Comparison of ENCODE assay signal across 8 mouse cellular contexts in the genomic region with DNA sequence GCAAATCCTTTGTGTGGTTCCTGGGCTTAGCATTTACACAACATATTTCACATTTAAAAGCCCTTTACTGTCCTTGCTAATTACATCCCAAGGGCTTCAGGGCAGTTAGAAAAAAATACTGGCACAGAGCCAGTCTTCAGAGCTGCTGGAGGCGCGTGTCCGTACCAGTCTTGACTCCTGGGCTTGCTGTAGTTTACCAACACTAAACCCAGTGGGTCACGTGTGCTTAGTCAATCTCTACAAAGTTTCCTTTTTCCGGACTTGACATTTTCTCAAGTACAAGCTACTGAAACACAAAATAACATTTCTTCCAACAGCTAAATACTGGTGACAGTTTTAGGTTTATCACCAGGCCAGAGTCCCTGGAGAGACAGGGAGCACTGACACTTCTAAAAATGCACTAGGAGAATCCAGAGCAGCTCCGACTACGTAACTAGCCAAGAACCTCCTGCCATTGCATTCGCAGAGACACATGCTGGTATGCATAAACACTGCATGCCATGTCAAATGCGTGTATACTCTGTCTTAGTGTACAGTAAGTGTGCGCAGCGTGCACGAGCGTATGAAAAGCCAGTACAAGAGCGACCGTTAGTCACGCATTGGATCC. TPM values are rescaled to one million over a fixed set of nuclear protein-coding genes. Genes with fewer than 3 reads are reported as not detected.
DNase-seq lines count a peak whose midpoint lies in the region; ATAC-seq lines count a peak whose summit lies in the region.

No protein-coding gene starts in this region.

- no peak overlapping the region for H3K4me3 ChIP-seq in hindbrain, embryonic 14.5 days (replicated peaks; ENCODE audit: low read length)

- H3K4me2 ChIP-seq in hindbrain, embryonic 14.5 days (replicated peaks): no peak overlapping the region

- no peak overlapping the region for H3K9ac ChIP-seq in hindbrain, embryonic 14.5 days

- H3K27me3 ChIP-seq in hindbrain, embryonic 14.5 days (ENCODE audit: control insufficient read depth, insufficient read depth, low read length): no peaks in the 10 kb centered on the region

- H3K4me1 ChIP-seq in hindbrain, embryonic 14.5 days (replicated peaks; ENCODE audit: control insufficient read depth, insufficient read depth, low read length): no peaks in the 10 kb centered on the region

- 65% methylated on average over 16 of the region's 16 CpGs for WGBS in hindbrain, embryonic 14.5 days

- H3K36me3 ChIP-seq in hindbrain, embryonic 14.5 days (replicated peaks; ENCODE audit: control insufficient read depth, insufficient read depth): no peaks in the 10 kb centered on the region

- H3K27ac ChIP-seq in hindbrain, embryonic 14.5 days: no peak overlapping the region

- H3K9me3 ChIP-seq in hindbrain, embryonic 14.5 days (ENCODE audit: control insufficient read depth, low read length): no peaks in the 10 kb centered on the region

- peak; percentile 34 to 58 for DNase-seq in adrenal gland, postnatal 36 days
- no peak for DNase-seq in adrenal gland, postnatal 25 days
- DNase-seq in fat pad, adult 2 months (ENCODE audit: extremely low read depth, low read depth, low spot score): peak; percentile 45
- DNase-seq in hindbrain, embryonic 14.5 days (ENCODE audit: low spot score): peak; percentile 70
- DNase-seq in lung, postnatal 14 days: peak; percentile 49
- DNase-seq in layer of hippocampus, postnatal 10 days (ENCODE audit: low spot score in 2 of 2): no peak
- no peak for DNase-seq in layer of hippocampus, postnatal 36 days
- DNase-seq in urinary bladder, adult 18-20 months (ENCODE audit: low spot score in 2 of 2): no peak

- ATAC-seq in hindbrain, embryonic 14.5 days (ENCODE audit: low FRiP score): peak; percentile 51; the same call in 1 of the 2 replicates

RNA-seq across cellular contexts. Expression of a gene that starts 8.4 kb away (rescaled TPM):
- 10 to 100 TPM; 24.0 to 27.6 TPM for total RNA-seq in adrenal gland, postnatal 36 days (2021)
- 28.6 and 32.1 TPM in 2 replicates for total RNA-seq in adrenal gland, postnatal 25 days (2021)
- polyA plus RNA-seq in hindbrain, embryonic 14.5 days (2014; fragmentation: Nextera tagmentation; extraction: Ambion mirVana): 36.0 and 41.9 TPM in 2 replicates
- total RNA-seq in layer of hippocampus, postnatal 10 days (2021): 10 to 100 TPM; 41.4 to 45.9 TPM
- total RNA-seq in layer of hippocampus, postnatal 36 days (2021): 10 to 100 TPM; 38.8 to 41.3 TPM

Comparison
In these comparisons a context has a peak if more than half of its experiments do, and no peak if none do; other contexts are left out.
1. DNase-seq: peak in adrenal gland, postnatal 36 days (2 of 2), fat pad, adult 2 months (single experiment), hindbrain, embryonic 14.5 days (single experiment) and lung, postnatal 14 days (single experiment); none in adrenal gland, postnatal 25 days (single experiment), layer of hippocampus, postnatal 10 days (0 of 2), layer of hippocampus, postnatal 36 days (0 of 2) and urinary bladder, adult 18-20 months (0 of 2).